Mouse (Mus musculus): ENCODE results near the gene Minos1. TPM values are rescaled to one million over a fixed set of nuclear protein-coding genes. Genes with fewer than 3 reads are reported as not detected.
A peak's percentile ranks its signal among the peaks of the same experiment; 100 is the strongest.

The Minos1 gene
- polyA plus RNA-seq, 1 experiment from 2014 or later, result 378 TPM

DNA sequence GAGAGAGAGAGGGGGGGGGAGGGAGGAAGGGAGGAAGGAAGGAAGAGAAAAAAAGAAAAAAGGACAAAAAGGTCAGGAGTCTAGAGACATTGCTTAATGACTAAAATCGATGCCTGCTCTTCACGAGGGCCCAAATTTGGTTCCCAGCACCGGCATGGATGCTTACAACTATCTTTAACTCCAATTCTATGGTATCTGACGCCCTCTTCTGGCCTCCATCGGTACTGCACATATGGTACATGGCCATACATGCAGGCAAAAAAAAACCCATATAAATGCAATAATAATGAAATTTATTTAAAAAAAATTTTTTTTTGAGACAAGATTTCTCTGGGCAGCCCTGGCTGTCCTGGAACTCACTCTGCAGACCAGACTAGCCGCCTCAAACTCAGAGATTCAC, 20.5 kb upstream of the Minos1 start:
- Histone ChIP-seq H3K4me2 (ENCODE audit: low read length) (no peak overlapping the region), H3K27me3 (replicated peaks; ENCODE audit: control insufficient read depth, insufficient read depth, low read length) (no peaks in the 10 kb centered on the region), H3K4me1 (ENCODE audit: control insufficient read depth, insufficient read depth, low read depth, low read length) (no peaks in the 10 kb centered on the region), H3K27ac (ENCODE audit: low read depth, low read length) (no peak overlapping the region), H3K4me3 (ENCODE audit: low read length) (no peak overlapping the region), H3K9me3 (ENCODE audit: control insufficient read depth, low read length) (peaks cover 20% of the 10 kb centered on the region), H3K36me3 (ENCODE audit: control insufficient read depth, insufficient read depth, low read length) (no peaks in the 10 kb centered on the region), H3K9ac (ENCODE audit: low read depth, low read length) (no peak overlapping the region)
- no peak for ATAC-seq
- WGBS, result 72% methylated on average over 6 of the region's 6 CpGs

DNA sequence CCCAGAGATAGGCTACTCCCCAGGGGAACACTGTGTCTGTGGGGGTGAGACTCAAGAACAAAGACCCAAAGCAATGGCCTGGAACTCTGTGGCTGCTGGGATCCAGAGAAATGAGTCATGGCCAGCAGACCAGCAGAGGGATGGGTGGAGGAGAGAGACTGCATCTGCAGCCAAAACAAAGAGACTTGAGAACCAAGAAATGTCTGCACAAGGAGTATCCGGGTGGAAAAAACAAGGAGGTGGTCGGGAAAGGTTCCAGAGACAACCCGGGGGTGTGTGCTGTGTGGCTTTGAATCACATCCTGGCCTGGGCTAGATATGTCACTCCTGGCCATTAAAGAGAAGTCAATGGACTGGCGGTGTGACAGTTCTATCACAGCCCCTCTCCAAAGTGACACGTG, 15.8 kb upstream of the Minos1 start:
- Histone ChIP-seq H3K4me2 (ENCODE audit: low read length) (no peak overlapping the region), H3K4me3 (ENCODE audit: low read length) (no peak overlapping the region), H3K9ac (ENCODE audit: low read depth, low read length) (no peak overlapping the region), H3K4me1 (ENCODE audit: control insufficient read depth, insufficient read depth, low read depth, low read length) (no peaks in the 10 kb centered on the region), H3K9me3 (ENCODE audit: control insufficient read depth, low read length) (peaks cover 20% of the 10 kb centered on the region), H3K36me3 (ENCODE audit: control insufficient read depth, insufficient read depth, low read length) (no peaks in the 10 kb centered on the region), H3K27ac (ENCODE audit: low read depth, low read length) (no peak overlapping the region), H3K27me3 (replicated peaks; ENCODE audit: control insufficient read depth, insufficient read depth, low read length) (no peaks in the 10 kb centered on the region)
- ATAC-seq, result no peak
- WGBS, result 84% methylated on average over 5 of the region's 5 CpGs

DNA sequence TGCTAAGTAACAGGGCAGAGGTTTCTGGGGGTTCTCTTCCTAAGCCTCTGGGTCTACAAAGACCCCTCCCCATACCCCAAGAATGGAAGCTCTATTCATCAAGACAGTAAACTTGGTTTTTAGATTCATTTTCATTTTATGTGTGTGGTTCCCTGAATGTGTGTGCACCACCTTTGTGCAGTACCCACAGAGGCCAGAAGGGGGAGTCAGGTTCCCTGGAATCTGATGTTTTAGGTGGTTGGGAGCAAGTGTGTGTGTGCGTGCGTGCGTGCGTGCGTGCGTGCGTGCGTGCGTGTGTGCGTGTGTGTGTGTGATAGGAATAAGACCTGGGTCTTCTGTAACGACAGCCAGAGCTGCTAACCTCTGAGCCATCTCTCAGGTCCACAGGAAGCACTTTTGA, 14.2 kb upstream of the Minos1 start:
- WGBS, result 92% methylated on average over 11 of the region's 11 CpGs
- ATAC-seq, result no peak
- no peaks in the 10 kb centered on the region for H3K27me3 ChIP-seq (replicated peaks; ENCODE audit: control insufficient read depth, insufficient read depth, low read length)
- no peak overlapping the region for H3K4me2 ChIP-seq (ENCODE audit: low read length)
- peaks cover 18% of the 10 kb centered on the region for H3K9me3 ChIP-seq (ENCODE audit: control insufficient read depth, low read length)
- H3K27ac ChIP-seq (ENCODE audit: low read depth, low read length), result no peak overlapping the region
- H3K36me3 ChIP-seq (ENCODE audit: control insufficient read depth, insufficient read depth, low read length), result no peaks in the 10 kb centered on the region
- no peaks in the 10 kb centered on the region for H3K4me1 ChIP-seq (ENCODE audit: control insufficient read depth, insufficient read depth, low read depth, low read length)
- no peak overlapping the region for H3K4me3 ChIP-seq (ENCODE audit: low read length)
- no peak overlapping the region for H3K9ac ChIP-seq (ENCODE audit: low read depth, low read length)

DNA sequence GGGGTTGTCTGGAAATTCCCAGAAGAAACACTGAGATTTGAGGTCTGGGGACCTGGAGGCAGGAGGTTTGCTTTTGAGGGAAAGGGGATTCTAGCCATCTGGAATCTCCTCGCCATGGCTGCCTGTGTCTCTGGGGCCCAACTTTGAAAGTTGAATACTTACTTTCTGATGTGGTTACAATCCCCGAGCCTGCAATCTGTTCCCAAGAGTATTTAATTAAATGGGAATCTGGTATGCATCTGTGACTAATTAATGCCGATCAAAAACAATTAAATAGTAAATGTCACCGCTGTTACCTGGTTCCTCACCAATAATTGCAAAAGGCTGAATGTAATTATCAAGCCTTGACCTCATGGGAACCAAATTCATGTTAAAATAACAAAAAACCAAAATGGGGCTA, 13.7 kb upstream of the Minos1 start:
- peaks cover 17% of the 10 kb centered on the region for H3K9me3 ChIP-seq (ENCODE audit: control insufficient read depth, low read length)
- no peak overlapping the region for H3K9ac ChIP-seq (ENCODE audit: low read depth, low read length)
- no peak overlapping the region for H3K4me3 ChIP-seq (ENCODE audit: low read length)
- no peaks in the 10 kb centered on the region for H3K36me3 ChIP-seq (ENCODE audit: control insufficient read depth, insufficient read depth, low read length)
- H3K4me2 ChIP-seq (ENCODE audit: low read length), result no peak overlapping the region
- H3K27me3 ChIP-seq (replicated peaks; ENCODE audit: control insufficient read depth, insufficient read depth, low read length), result no peaks in the 10 kb centered on the region
- H3K4me1 ChIP-seq (ENCODE audit: control insufficient read depth, insufficient read depth, low read depth, low read length), result no peaks in the 10 kb centered on the region
- ATAC-seq, result no peak
- 55% methylated on average over 4 of the region's 4 CpGs for WGBS
- H3K27ac ChIP-seq (ENCODE audit: low read depth, low read length), result no peak overlapping the region

DNA sequence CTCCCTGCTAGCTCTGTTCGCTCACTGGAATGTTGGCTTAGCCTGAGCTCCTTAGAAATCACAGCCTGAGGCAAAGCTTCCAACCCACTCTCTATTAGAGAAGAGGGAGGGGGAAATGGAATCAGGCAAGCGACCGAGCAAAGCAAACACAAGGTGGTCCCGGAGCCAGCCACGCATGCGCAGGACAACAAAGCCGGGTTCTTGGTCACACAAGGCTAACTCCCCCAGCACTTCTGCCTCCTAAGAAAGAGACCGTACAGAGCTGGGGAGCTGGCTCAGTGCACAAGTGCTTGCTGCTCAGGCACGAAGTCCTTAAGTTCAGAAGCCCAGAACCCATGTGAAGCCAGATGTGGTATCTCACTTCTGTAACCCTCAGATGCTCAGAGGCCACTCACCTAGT, 12.1 kb upstream of the Minos1 start:
- peaks cover 10% of the 10 kb centered on the region for H3K9me3 ChIP-seq (ENCODE audit: control insufficient read depth, low read length)
- H3K4me2 ChIP-seq (ENCODE audit: low read length), result 0 out of 2 replicates have a peak overlapping the region, but pooled peaks have one; percentile 28
- H3K4me1 ChIP-seq (ENCODE audit: control insufficient read depth, insufficient read depth, low read depth, low read length), result no peaks in the 10 kb centered on the region
- no peak overlapping the region for H3K9ac ChIP-seq (ENCODE audit: low read depth, low read length)
- 52% methylated on average over 9 of the region's 9 CpGs for WGBS
- no peaks in the 10 kb centered on the region for H3K36me3 ChIP-seq (ENCODE audit: control insufficient read depth, insufficient read depth, low read length)
- no peak overlapping the region for H3K27ac ChIP-seq (ENCODE audit: low read depth, low read length)
- no peaks in the 10 kb centered on the region for H3K27me3 ChIP-seq (replicated peaks; ENCODE audit: control insufficient read depth, insufficient read depth, low read length)
- no peak for ATAC-seq
- no peak overlapping the region for H3K4me3 ChIP-seq (ENCODE audit: low read length)

DNA sequence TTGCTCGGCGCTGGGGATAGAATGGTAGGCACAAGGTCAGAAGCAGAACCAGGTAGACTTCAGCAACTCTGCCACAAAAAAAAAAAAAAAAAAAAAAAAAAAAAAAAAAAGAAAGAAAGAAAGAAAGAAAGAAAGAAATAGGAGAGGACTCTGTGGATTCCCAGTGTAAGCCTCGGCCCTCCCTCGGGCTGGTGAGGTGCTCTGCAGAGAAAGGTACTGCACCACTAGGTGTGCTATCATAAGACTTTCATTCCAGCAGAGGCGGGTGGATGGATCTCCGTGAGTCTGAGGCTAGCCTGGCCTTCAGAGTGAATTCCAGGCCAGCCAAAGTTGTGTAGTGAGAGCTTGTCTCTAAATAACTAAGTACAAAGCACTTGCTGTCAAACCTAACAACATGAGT, 10.9 kb upstream of the Minos1 start:
- no peak for ATAC-seq
- H3K36me3 ChIP-seq (ENCODE audit: control insufficient read depth, insufficient read depth, low read length), result no peaks in the 10 kb centered on the region
- H3K27ac ChIP-seq (ENCODE audit: low read depth, low read length), result no peak overlapping the region
- H3K4me2 ChIP-seq (ENCODE audit: low read length), result no peak overlapping the region
- no peak overlapping the region for H3K4me3 ChIP-seq (ENCODE audit: low read length)
- no peak overlapping the region for H3K9ac ChIP-seq (ENCODE audit: low read depth, low read length)
- 76% methylated on average over 6 of the region's 6 CpGs for WGBS
- no peaks in the 10 kb centered on the region for H3K9me3 ChIP-seq (ENCODE audit: control insufficient read depth, low read length)
- H3K4me1 ChIP-seq (ENCODE audit: control insufficient read depth, insufficient read depth, low read depth, low read length), result no peaks in the 10 kb centered on the region
- H3K27me3 ChIP-seq (replicated peaks; ENCODE audit: control insufficient read depth, insufficient read depth, low read length), result no peaks in the 10 kb centered on the region

DNA sequence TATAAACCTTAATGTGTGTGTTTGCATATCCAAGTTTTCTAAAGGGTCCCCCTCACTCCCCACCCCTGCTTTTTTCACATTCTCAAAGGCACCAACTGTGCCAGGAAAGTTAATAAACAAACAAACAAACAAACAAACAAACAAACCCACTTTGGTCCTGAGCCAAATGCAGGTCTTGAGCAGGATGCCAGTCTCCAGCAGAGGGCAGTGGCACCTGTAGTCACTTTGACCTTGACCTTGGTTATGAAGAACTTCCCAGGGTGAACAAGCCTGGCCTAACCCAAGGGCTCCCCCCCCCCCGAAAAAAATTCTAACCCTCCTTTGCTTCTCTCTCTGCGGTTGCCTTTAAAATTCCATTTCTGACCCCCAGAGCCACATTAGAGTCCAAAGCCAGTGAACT, 9.4 kb upstream of the Minos1 start:
- WGBS, result 71% methylated on average over 2 of the region's 2 CpGs
- H3K9ac ChIP-seq (ENCODE audit: low read depth, low read length), result no peak overlapping the region
- no peak overlapping the region for H3K4me3 ChIP-seq (ENCODE audit: low read length)

DNA sequence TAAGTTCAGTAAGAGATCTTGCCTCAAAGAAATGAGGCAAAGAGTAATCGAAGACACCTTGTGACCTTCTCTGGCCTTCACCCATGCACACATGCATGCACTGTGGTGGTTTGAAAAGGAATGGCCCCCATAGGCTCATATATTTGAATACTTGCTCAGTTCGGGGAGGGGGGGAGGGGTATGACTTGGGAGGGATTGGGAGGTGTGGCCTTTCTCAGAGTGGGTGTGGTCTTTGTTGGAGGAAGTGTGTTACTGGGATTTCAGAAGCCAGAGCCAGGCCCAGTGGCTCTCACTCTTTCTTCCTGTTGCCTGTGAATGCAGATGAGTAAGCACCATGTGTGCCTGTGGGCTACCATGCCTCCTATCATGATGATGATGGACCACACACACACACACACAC, 5.1 kb upstream of the Minos1 start:
- 81% methylated on average over 2 of the region's 2 CpGs for WGBS
- Histone ChIP-seq H3K36me3 (ENCODE audit: control insufficient read depth, insufficient read depth, low read length) (no peaks in the 10 kb centered on the region), H3K4me1 (ENCODE audit: control insufficient read depth, insufficient read depth, low read depth, low read length) (no peaks in the 10 kb centered on the region), H3K4me3 (ENCODE audit: low read length) (no peak overlapping the region), H3K4me2 (ENCODE audit: low read length) (no peak overlapping the region), H3K27me3 (replicated peaks; ENCODE audit: control insufficient read depth, insufficient read depth, low read length) (no peaks in the 10 kb centered on the region), H3K27ac (ENCODE audit: low read depth, low read length) (no peak overlapping the region), H3K9me3 (ENCODE audit: control insufficient read depth, low read length) (no peaks in the 10 kb centered on the region), H3K9ac (ENCODE audit: low read depth, low read length) (no peak overlapping the region)
- no peak for ATAC-seq

More for the DNA sequence above, 9.4 kb upstream of the Minos1 start:
- Histone ChIP-seq H3K36me3 (ENCODE audit: control insufficient read depth, insufficient read depth, low read length) (no peaks in the 10 kb centered on the region), H3K9me3 (ENCODE audit: control insufficient read depth, low read length) (no peaks in the 10 kb centered on the region), H3K27me3 (replicated peaks; ENCODE audit: control insufficient read depth, insufficient read depth, low read length) (no peaks in the 10 kb centered on the region), H3K4me1 (ENCODE audit: control insufficient read depth, insufficient read depth, low read depth, low read length) (no peaks in the 10 kb centered on the region), H3K4me2 (ENCODE audit: low read length) (no peak overlapping the region), H3K27ac (ENCODE audit: low read depth, low read length) (no peak overlapping the region)
- ATAC-seq, result no peak

DNA sequence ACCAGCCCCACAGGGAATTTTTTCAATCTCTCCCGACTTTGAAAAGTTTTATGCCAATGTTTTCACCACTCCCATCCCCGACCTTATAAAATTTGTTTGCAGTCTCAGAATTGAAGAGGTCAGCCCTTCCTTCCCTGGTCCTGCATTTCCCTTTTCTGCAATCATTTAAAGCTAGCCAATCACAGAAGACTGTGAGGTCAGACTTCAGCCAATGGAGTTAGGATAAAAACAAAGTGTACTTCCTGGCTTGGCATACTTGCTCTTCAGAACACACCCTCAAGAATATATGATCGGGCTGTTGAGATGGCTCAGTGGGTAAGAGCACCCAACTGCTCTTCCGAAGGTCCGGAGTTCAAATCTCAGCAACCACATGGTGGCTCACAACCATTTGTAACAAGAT, 2.2 kb upstream of the Minos1 start:
- 87% methylated on average over 5 of the region's 5 CpGs for WGBS
- Histone ChIP-seq H3K9ac (ENCODE audit: low read depth, low read length) (no peak overlapping the region), H3K4me1 (ENCODE audit: control insufficient read depth, insufficient read depth, low read depth, low read length) (peaks cover 12% of the 10 kb centered on the region), H3K4me3 (ENCODE audit: low read length) (no peak overlapping the region), H3K9me3 (ENCODE audit: control insufficient read depth, low read length) (no peaks in the 10 kb centered on the region), H3K27me3 (replicated peaks; ENCODE audit: control insufficient read depth, insufficient read depth, low read length) (no peaks in the 10 kb centered on the region), H3K36me3 (ENCODE audit: control insufficient read depth, insufficient read depth, low read length) (no peaks in the 10 kb centered on the region), H3K27ac (ENCODE audit: low read depth, low read length) (no peak overlapping the region), H3K4me2 (ENCODE audit: low read length) (no peak overlapping the region)
- no peak for ATAC-seq

All from hindbrain, embryonic 16.5 days (tissue).